Mouse (Mus musculus) limb, embryonic 14.5 days (tissue): ENCODE results near the gene Bcl2l12. TPM values are rescaled to one million over a fixed set of nuclear protein-coding genes. Genes with fewer than 3 reads are reported as not detected.

Experiments used
- ATAC-seq: fragments of 200-750 bp; cut with Nextera tagmentation; 2 replicates; pipeline ENCODE4 v1.8.0; 2017; ENCODE audit warnings: low read depth, moderate number of reproducible peaks, moderate TSS enrichment; ENCODE audit not compliant: low FRiP score
- DNase-seq: peaks from one replicate; pipeline ENCODE4 v3.0.0-alpha.2; 2015; ENCODE audit warnings: low spot score
- H3K27ac ChIP-seq: fragments of 300-500 bp; sonication (generic); replicated peaks from 2 replicates; pipeline ENCODE4 v1.5.1; 2014; ENCODE audit warnings: low read depth, mild to moderate bottlenecking, low read length, moderate library complexity, mixed read lengths
- H3K27me3 ChIP-seq: fragments of 300-500 bp; sonication (generic); 2 replicates; pipeline ENCODE4 v1.6.1; 2014; ENCODE audit warnings: low read length, mixed read lengths; ENCODE audit not compliant: control insufficient read depth, insufficient read depth
- H3K36me3 ChIP-seq: fragments of 300-500 bp; sonication (generic); 2 replicates; pipeline ENCODE4 v1.6.1; 2014; ENCODE audit warnings: mild to moderate bottlenecking, low read length, moderate library complexity, mixed read lengths; ENCODE audit not compliant: control insufficient read depth, insufficient read depth
- H3K4me1 ChIP-seq: fragments of 300-500 bp; sonication (generic); 2 replicates; pipeline ENCODE4 v1.6.1; 2014; ENCODE audit warnings: antibody characterized with exemption, low read length, mixed read lengths; ENCODE audit not compliant: control insufficient read depth, insufficient read depth
- H3K4me2 ChIP-seq: fragments of 300-500 bp; sonication (generic); replicated peaks from 2 replicates; pipeline ENCODE4 v1.6.1; 2014; ENCODE audit warnings: low read depth, mild to moderate bottlenecking, low read length, moderate library complexity; ENCODE audit not compliant: severe bottlenecking
- H3K4me3 ChIP-seq: fragments of 300-500 bp; sonication (generic); replicated peaks from 2 replicates; pipeline ENCODE4 v1.5.1; 2014; ENCODE audit warnings: low read length
- H3K9ac ChIP-seq: fragments of 300-500 bp; sonication (generic); 2 replicates; pipeline ENCODE4 v1.6.1; 2014; ENCODE audit warnings: mild to moderate bottlenecking, low read depth, low read length, moderate library complexity; ENCODE audit not compliant: severe bottlenecking
- H3K9me3 ChIP-seq: fragments of 300-500 bp; sonication (generic); 2 replicates; pipeline ENCODE4 v1.6.1; 2016; ENCODE audit warnings: low read length; ENCODE audit not compliant: control insufficient read depth
- POLR2A ChIP-seq: fragments of 200-500 bp; IDR thresholded peaks from 2 replicates; pipeline ENCODE4 v1.8.0; 2012; ENCODE audit warnings: inconsistent platforms, mild to moderate bottlenecking, moderate library complexity, borderline replicate concordance; ENCODE audit not compliant: insufficient read depth, insufficient read length; ENCODE audit errors: extremely low read depth
- WGBS: fragments of 180-500 bp; shearing (Covaris S2); extraction: QIAGEN DNeasy Blood & Tissue Kit; methylation state at CpG from one replicate; pipeline ENCODE4 v1.1.7; 2014; 5-methylcytosine and 5-hydroxymethylcytosine counted together
- polyA plus RNA-seq, 2 experiments: library from polyadenylated mRNA; depleted of rRNA in 1 of 2; stranded (reverse) in 1 of 2; unstranded in 1 of 2; fragments of >200 nt; fragmentation: Nextera tagmentation in 1 of 2; extraction: Ambion mirVana in 1 of 2; gene quantifications; 2 replicates each; pipeline versions ENCODE4 v1.2.1 to v1.2.3; 2012 to 2014

Gene Bcl2l12
- polyA plus RNA-seq, 2 experiments = 54.9 to 81.3 TPM

DNA sequence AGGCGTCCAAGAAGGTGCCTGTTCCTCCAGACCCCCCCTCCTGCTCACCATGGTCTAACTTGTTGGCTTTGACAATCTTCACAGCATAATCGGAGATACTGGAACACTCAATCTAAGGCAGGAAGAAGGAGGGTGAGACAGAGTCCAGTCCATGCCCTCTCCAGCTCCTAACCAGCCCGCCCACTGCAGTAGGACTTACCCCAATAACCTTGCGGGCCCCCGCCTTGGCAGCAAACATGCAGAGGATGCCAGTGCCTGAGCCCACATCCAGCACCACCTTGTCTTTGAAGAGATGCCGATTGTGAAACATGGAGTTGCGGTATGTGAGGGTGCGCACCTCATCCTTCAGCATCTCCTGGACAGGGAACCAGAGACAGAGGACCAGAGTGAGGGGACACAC, 17.0 kb downstream of the Bcl2l12 start:
- DNase-seq (no peak), ATAC-seq (no peak)
- TF ChIP-seq POLR2A = no peak
- Histone ChIP-seq H3K4me1 (peaks cover 11% of the 10 kb centered on the region; the same call in 1 of the 2 replicates), H3K4me2 (no peak overlapping the region), H3K27me3 (no peaks in the 10 kb centered on the region), H3K27ac (no peak overlapping the region), H3K4me3 (no peak overlapping the region), H3K9ac (no peak overlapping the region), H3K9me3 (no peaks in the 10 kb centered on the region), H3K36me3 (peaks cover 76% of the 10 kb centered on the region)
- 95% methylated on average over 8 of the region's 8 CpGs for WGBS

DNA sequence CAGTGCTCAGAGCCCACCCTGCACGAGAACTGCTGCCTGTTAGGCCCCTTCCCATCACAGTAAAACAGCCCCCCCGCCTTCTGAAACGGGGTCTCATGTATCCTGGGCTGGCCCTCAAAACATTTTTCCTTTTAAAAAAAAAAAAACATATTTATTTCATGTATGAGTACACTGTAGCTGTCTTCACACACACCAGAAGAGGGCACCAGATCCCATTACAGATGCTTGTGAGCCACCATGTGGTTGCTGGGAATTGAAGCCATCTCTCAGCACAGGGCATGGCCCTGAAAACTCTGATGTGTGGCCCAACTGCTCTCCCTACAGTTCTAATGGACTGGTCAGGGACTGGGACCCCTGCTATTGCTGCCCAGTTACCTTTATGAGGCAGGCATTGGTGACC, 20.2 kb downstream of the Bcl2l12 start:
- DNase-seq (no peak), ATAC-seq (no peak)
- Histone ChIP-seq H3K9ac (no peak overlapping the region), H3K9me3 (no peaks in the 10 kb centered on the region), H3K36me3 (peaks cover 78% of the 10 kb centered on the region), H3K27me3 (no peaks in the 10 kb centered on the region), H3K4me2 (no peak overlapping the region), H3K27ac (no peak overlapping the region), H3K4me3 (no peak overlapping the region), H3K4me1 (peaks cover 5% of the 10 kb centered on the region; the same call in 1 of the 2 replicates)
- no peak for TF ChIP-seq POLR2A
- WGBS = 80% methylated on average over 3 of the region's 3 CpGs

- H3K27ac ChIP-seq = no peak overlapping the region
- no peaks in the 10 kb centered on the region for H3K27me3 ChIP-seq
- no peaks in the 10 kb centered on the region for H3K9me3 ChIP-seq
- 0 out of 2 replicates have a peak overlapping the region, but pooled peaks have one; percentile 74 for H3K4me2 ChIP-seq
- H3K4me3 ChIP-seq = 0 out of 2 replicates have a peak overlapping the region, but pooled peaks have one; percentile 53
- peaks cover 48% of the 10 kb centered on the region for H3K36me3 ChIP-seq
- H3K4me1 ChIP-seq = peaks cover 14% of the 10 kb centered on the region; the same call in 1 of the 2 replicates
- no peak for ATAC-seq
- H3K9ac ChIP-seq = no peak overlapping the region
- no peak for DNase-seq
- WGBS = 25% methylated on average over 6 of the region's 6 CpGs
- no peak for TF ChIP-seq POLR2A
These were observed 23.4 kb downstream of the Bcl2l12 start for GRCm38 (mm10) chr7:44975117-44975419.

DNA sequence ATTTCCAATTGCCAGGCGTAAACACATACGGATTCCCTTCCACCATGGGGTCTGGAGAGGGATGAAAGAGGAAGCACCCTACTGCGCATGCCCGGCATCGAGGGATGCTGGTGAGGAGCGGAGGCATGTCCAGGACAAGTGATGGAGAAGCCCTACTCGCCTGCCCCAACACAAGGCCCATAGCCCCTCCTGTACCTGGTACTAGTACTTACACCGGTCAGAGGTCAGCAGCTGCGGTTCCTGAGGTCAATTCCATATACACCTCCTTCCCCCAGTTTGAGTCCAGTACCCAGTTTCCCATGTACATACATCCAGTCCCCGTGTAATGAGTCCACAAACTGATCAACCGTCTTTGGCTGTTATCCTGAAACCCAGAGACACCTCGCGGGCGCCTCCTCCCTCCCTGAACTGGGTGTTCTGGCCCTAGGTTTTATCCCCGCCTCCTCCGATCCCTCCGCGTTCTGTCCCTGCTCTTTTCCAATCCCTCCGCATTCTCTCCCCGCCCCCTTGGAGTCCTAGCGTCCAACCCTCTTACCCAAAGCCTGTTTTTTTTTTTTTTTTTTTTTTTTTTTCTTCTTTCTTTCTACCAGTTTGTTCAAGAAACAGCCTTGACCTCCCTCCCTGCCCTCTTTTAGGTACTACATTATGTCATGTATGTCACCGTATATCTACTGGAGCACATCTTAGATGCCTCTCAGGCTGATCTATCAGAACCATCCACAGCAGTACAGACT, 24.0 kb downstream of the Bcl2l12 start, which contains the start of gene Cpt1c:
TSS of gene Cpt1c (minus strand) at position 469 of the 734 bp plus-strand sequence.
- peak; percentile 87 for DNase-seq
- Histone ChIP-seq H3K36me3 (peaks cover 43% of the 10 kb centered on the region), H3K9me3 (no peaks in the 10 kb centered on the region), H3K9ac (peak within 1 kb of the TSS; percentile 58), H3K4me3 (peak within 1 kb of the TSS; percentile 53), H3K4me2 (peak within 1 kb of the TSS; percentile 74), H3K4me1 (peaks cover 14% of the 10 kb centered on the region; the same call in 1 of the 2 replicates), H3K27me3 (no peaks in the 10 kb centered on the region), H3K27ac (peak within 1 kb of the TSS; percentile 75)
- peak; percentile 25; the same call in 1 of the 2 replicates for TF ChIP-seq POLR2A
- 2% methylated on average over 22 of the region's 22 CpGs for WGBS
- peak; percentile 48 for ATAC-seq

DNA sequence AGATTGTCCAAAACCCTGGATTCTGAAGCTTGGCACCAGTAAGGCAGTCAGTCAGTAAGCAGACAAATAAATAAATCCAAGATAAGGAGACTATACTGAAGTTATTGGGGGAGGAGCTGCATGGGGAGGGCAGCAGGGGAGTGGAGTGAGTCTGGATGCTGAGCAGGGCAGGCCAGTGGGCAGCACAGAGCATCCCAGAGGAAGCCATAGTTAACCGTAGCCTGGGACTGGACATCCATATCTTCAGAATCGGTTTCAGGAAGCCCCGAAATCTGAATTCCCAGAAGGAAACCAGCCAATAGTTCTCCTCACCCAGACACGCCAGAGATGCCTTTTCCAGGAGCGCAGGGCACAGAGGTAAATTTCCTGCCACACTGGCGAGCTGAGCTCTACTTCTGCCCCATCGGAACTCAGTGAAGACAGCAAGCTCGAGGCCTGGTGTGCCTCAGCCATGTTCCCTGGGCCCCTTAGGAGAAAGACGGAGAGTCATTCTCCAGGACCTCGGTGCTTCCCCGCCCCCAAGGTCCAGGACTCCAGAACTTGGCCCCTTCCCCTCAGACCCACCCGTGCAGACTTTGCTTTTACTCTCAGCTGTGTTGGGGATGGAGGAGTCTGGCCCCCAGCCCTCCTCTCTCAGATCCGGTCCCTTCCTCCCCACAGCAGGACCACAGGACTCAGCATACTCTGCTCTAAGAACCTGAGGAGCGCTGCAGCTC, 24.9 kb downstream of the Bcl2l12 start:
- Histone ChIP-seq H3K4me3 (peak overlapping the region; percentile 53), H3K9me3 (no peaks in the 10 kb centered on the region), H3K36me3 (peaks cover 33% of the 10 kb centered on the region), H3K9ac (peak overlapping the region; percentile 58), H3K4me1 (peaks cover 14% of the 10 kb centered on the region; the same call in 1 of the 2 replicates), H3K27me3 (no peaks in the 10 kb centered on the region), H3K4me2 (peak overlapping the region; percentile 74), H3K27ac (peak overlapping the region; percentile 75)
- 43% methylated on average over 14 of the region's 14 CpGs for whole genome bisulfite sequencing
- ATAC-seq (no peak), DNase-seq (no peak)
- TF ChIP-seq POLR2A = no peak
